Mouse (Mus musculus) C2C12 (cell line): ENCODE measurements around the gene Enpp6.

ENCODE experiments used
- CEBPB ChIP-seq: IDR thresholded peaks from one replicate; pipeline ENCODE4 v1.6.1; 2011; ENCODE audit warnings: low read depth, mild to moderate bottlenecking, control low read depth, moderate library complexity
- CTCF ChIP-seq: IDR thresholded peaks from one replicate; pipeline ENCODE4 v1.5.1; 2011; ENCODE audit not compliant: control insufficient read depth, insufficient read depth, insufficient read length
- MAX ChIP-seq: IDR thresholded peaks from one replicate; pipeline ENCODE4 v1.6.1; 2011; ENCODE audit warnings: mild to moderate bottlenecking, control low read depth
- MYOD1 ChIP-seq: IDR thresholded peaks from one replicate; pipeline ENCODE4 v1.6.1; 2011; ENCODE audit warnings: low read depth; ENCODE audit not compliant: control insufficient read depth, insufficient read length
- MYOG ChIP-seq: IDR thresholded peaks from one replicate; pipeline ENCODE4 v1.6.1; 2011; ENCODE audit not compliant: control insufficient read depth, insufficient read length; ENCODE audit errors: extremely low read depth

DNA sequence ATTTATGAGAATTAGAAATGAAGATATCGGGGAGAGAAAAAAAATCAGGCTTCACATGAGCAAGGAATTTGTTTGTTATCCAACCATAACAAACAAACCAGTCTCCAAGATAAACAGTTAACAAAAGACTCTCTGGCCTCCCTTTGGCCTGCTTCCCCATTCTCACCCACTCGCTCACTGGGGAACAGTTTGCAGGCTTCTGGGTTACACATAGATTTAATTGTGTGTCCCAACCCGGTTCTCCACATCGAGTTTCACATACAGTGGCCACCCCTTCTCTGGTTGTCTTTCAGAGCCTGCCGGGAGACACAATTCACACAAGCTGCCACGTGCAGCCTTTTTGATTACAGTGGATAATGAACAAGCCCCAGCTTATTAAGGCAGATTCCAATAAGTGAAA lies 1.7 kb downstream of the Enpp6 start:
- TF ChIP-seq CTCF (no peak), CEBPB (no peak), MYOD1 (no peak), MYOG (no peak), MAX (no peak)
